In genomic region chr10:11343205-11344141, GRCm38 (mm10) we compare ENCODE assay signal across 8 mouse cellular contexts. TPM values are rescaled to one million over a fixed set of nuclear protein-coding genes. Genes with fewer than 3 reads are reported as not detected.
A peak's percentile ranks its signal among the peaks of the same experiment; 100 is the strongest.
DNase-seq lines count a peak whose midpoint lies in the region; ATAC-seq lines count a peak whose summit lies in the region.

Gene Epm2a (plus strand): TSS chr10:11343404.

- H3K27me3 ChIP-seq in intestine, embryonic 15.5 days (replicated peaks) = no peaks in the 10 kb centered on the region

- peak; percentile 91 to 96 for DNase-seq in adrenal gland, adult (ENCODE audit: inconsistent age in 2 of 2, low spot score in 1 of 2)
- DNase-seq in embryo, embryonic 11 days = peak; percentile 89
- peak; percentile 87 for DNase-seq in gastrocnemius, postnatal 25 days
- peak; percentile 78 to 82 for DNase-seq in left cerebral cortex, postnatal 25 days (ENCODE audit: low spot score in 2 of 2)
- DNase-seq in mesoderm, embryonic 11.5 days (ENCODE audit: low read depth, low spot score) = peak; percentile 88
- peak; percentile 80 for DNase-seq in right cerebral cortex, postnatal 25 days
- DNase-seq in urinary bladder, postnatal 36 days (ENCODE audit: low spot score in 2 of 2) = peak; percentile 78 to 86

- ATAC-seq in intestine, embryonic 15.5 days = peak; percentile 100

- no peaks in the 10 kb centered on the region for H3K9me3 ChIP-seq in intestine, embryonic 15.5 days

- no peaks in the 10 kb centered on the region for H3K4me1 ChIP-seq in intestine, embryonic 15.5 days (replicated peaks)

- H3K27ac ChIP-seq in intestine, embryonic 15.5 days = peak within 1 kb of the TSS; percentile 98

- intact Hi-C loops in left cerebral cortex, postnatal 25 days (cut with DNase I) = loop anchor here (1.0 to 10.0 kb wide), 2 partner anchors 63 to 129 kb away; no protein-coding TSS in a partner anchor

- no peaks in the 10 kb centered on the region for H3K36me3 ChIP-seq in intestine, embryonic 15.5 days

- peak within 1 kb of the TSS; percentile 83 for H3K9ac ChIP-seq in intestine, embryonic 15.5 days

- H3K4me2 ChIP-seq in intestine, embryonic 15.5 days (replicated peaks) = peak within 1 kb of the TSS; percentile 77

- H3K4me3 ChIP-seq in intestine, embryonic 15.5 days (replicated peaks) = peak within 1 kb of the TSS; percentile 72

- WGBS in intestine, embryonic 15.5 days = under 1% methylated on average over 106 of the region's 106 CpGs

RNA-seq across cellular contexts. Expression of gene Epm2a, which starts in this region (rescaled TPM):
- total RNA-seq in gastrocnemius, postnatal 25 days (2021) = 10 to 100 TPM; 58.6 to 69.4 TPM
- polyA plus RNA-seq in intestine, embryonic 15.5 days (2015; fragmentation: Nextera tagmentation; extraction: Ambion mirVana) = 0.24 and 0.42 TPM in 2 replicates
- total RNA-seq in left cerebral cortex, postnatal 25 days (2021) = 10 to 100 TPM; 28.9 TPM

Comparison
In these comparisons a context has a peak if more than half of its experiments do, and no peak if none do; other contexts are left out.
1. Peak in every context shown above with its lines: DNase-seq, ATAC-seq, H3K4me3 ChIP-seq and H3K27ac ChIP-seq.
2. Peak in ATAC-seq, H3K4me3 ChIP-seq, H3K27ac ChIP-seq, H3K9ac ChIP-seq and H3K4me2 ChIP-seq in intestine, embryonic 15.5 days; RNA of the gene not detected or under 1 TPM.